Mouse (Mus musculus) lung, postnatal 10 days (tissue): ENCODE results near the gene Taf9b.
"Not testable (repeated sequence)": the region's sequence is repeated elsewhere in the genome, so short reads cannot be mapped to it uniquely, and the experiment has no call there.

Experiments
- DNase-seq: peaks from one replicate; pipeline ENCODE4 v3.0.0; 2021

The Taf9b gene

DNA sequence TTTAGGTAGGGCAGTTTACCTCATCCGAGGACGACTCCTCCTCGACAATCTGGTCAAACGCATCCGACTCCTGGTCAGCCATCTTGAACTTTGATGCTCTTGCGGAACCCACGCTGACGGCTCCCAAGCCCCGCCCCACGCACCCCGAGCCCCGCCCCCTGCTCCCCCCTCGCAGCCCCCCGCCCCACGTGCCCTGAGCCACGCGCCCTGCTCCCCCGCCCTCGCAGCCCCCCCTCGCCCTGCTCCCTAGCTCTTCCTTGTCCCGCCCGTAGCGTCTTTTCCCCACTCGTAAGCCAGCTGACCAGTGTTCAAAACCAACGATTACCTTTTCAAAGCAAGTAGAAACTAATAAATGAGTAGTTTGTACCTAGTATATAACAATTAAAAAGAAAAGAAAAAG is at the start of gene Taf9b:
Taf9b (minus strand) TSS at position 101 of the 400 bp plus-strand sequence.
- no peak for DNase-seq

- no peak for DNase-seq
Measured at GRCm38 (mm10) chrX:106255276-106255675, 34.3 kb upstream of the Taf9b start, which contains the start of gene Fnd3c2. Gene Fnd3c2 (minus strand): TSS chrX:106255376.

DNA sequence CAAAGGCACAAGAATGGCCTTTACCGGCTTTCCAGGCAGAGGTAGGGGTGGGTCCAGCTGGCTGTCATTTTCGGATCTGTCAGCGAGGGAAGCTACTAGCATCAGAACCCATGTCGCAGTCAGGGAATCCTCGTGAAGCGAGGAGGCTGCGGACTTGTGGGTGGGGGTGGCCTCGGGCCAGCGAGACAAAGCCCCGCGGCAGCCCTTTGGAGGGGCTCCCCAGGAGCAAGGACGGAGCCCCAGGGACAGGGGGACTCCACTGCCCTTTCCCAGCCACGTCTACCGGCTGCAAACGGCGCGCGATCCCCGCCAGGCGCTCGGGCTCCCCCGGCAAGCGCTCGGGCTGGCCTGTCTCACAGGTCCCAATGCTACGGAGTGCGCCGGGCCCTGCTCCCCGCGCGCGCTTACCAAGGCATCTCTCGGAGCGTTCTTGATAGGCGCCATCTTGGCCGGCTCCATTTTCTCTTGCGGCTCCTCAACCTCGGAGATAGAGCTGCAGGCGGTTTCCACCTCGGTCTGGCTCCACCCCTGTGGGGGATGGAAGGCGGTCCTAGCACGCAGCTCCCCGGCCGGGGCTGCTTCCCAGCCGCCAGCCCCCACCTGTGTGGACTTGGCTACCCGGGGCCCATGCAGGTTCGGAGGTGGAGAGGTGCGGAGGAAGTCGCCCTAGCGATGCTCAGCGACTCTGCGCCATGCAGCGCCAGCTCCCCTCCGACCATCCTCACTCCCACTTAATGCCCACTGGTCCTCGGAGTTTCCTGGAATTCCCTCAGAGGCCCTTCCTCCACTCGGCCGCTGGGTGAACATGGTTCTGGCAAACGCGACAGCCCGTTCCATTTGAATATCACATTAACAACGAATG is 1.6 kb downstream of the Taf9b start:
- DNase-seq: peak; percentile 84

DNA sequence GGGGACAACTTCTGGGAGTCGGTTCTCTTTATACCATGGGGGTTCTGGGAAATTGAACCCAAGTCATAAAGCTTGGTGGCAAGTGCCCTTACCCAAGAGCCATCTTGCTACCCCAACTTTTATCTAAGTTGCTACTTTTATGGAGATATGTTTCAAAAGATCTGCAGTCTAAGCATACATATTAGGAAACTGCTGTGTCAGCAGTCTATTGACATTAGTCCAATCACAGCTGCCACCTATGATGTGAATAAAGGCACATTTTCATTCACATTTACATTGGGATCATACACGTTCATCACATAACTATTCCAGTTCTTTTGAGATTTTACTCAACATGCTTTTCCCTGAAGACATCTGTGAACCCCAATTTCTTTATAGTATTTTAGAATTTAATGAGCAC is 11.9 kb downstream of the Taf9b start:
- DNase-seq: no peak

DNA sequence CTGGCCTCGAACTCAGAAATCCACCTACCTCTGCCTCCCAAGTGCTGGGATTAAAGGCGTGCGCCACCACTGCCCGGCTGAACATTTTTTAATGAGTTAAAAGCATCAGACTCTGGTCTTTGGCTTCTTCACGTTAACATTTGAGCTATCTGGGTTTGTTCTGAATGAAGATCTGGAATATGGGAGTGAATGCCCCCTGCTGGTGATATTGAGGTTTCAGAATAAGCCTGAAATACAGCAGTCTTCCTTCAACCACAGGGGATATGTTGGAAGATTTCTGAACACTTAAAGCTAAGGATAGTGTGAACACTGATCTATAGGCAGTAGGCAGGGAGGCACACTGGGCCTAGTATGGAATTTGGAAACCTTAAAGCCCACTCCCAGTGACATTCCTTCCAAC is 22.1 kb downstream of the Taf9b start:
- no peak for DNase-seq

DNA sequence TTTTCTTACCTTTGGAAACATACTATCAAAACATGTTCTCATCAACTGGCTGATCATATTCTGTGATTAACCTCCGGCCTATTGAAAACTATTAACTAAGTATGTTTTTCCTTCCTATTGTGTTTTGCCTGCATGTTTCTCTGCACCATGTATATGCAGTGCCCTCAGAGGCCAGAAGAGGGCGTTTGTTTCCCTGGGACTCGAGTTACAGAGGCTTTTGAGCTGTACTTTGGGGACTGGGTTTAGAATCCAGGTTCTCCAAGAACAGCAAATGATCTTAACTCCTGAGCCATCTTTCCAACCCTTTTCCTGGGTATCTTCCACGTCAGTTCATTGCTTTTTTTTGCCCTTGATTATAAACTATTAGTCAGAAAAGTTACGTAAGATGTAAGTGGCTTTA is 23.6 kb downstream of the Taf9b start:
- no peak for DNase-seq

DNA sequence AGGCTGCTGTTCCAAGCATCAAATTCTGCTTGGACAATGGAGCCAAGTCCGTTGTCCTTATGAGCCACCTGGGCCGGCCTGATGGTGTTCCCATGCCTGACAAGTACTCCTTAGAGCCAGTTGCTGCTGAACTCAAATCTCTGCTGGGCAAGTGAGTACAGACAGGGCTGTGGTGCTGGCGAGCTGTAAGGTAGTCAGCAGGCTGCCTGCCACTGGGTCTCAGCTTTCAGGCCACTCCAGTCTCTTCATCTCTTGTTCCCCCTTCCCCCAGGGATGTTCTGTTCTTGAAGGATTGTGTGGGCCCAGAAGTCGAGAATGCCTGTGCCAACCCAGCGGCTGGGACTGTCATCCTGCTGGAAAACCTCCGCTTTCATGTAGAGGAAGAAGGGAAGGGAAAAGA is 26.6 kb downstream of the Taf9b start:
- not testable (repeated sequence) for DNase-seq

- no peak for DNase-seq
Measured at GRCm38 (mm10) chrX:106190091-106190490, 30.9 kb downstream of the Taf9b start.

DNA sequence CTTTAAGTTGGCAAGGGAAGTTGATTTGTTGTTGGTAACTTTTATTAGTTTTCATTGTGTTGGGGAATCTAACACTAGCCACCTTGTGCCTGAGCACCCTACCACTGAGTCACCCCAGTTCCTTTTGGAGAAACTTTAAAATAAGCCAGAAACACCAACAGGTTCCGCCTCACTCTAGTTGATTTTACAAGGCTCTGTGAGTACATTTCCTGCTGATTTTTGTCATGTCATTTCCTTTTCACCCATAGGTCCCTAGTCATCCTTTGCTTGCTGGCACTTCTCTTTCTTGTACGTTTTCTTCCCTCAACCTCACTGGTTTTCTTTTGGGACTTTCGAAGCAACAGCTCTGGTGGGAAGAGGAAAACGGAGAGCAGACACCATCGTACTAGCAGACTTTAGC is 31.6 kb downstream of the Taf9b start:
- no peak for DNase-seq

DNA sequence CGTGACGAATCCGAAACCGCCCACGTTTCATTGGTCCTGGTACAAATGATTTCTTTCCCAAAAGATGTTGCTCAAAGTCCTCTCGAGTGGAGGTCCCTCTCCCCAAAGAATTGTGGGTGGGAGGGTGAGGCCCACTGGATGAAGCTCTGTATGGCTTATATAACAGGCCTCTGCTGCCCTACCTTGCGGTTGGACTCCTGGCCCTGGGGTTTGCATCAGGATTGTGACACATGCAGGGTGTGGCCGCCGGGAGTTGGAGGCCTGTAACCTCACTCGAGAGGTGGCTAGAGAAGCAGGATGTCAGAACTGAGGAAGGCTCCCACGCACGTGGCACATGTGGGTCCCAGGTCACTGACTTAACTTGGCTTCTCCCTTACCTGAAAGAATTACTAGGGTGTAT is 33.2 kb downstream of the Taf9b start:
- DNase-seq: peak; percentile 6

GRCm38 (mm10) chrX:106186713-106187649 is 34.0 kb downstream of the Taf9b start, which contains the start of gene Pgk1:
Gene Pgk1 (plus strand): TSS chrX:106187100.
- DNase-seq: peak; percentile 95

- DNase-seq: no peak
Measured at GRCm38 (mm10) chrX:106185706-106186105, 35.3 kb downstream of the Taf9b start.

DNA sequence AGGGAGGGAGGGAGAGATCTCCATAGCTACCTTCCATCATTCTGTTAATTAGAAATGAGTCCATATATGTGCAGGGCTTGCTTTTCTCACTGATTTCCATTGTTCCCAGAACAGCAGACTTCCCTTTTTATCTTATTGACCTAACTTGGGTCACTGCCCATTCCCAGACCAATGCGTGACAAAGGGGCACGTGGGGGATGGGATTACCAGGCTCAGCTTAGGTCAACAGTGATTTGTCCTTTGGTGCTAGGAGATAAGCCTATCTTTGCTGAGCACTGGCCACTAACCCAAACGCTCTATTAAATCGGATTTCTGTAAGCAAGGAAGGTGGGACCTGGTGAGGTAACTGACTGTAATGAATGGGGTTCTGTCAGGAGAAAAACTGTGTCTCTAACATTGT is 36.7 kb downstream of the Taf9b start:
- no peak for DNase-seq

GRCm38 (mm10) chrX:106176331-106176730 is 44.6 kb downstream of the Taf9b start:
- DNase-seq: no peak

DNA sequence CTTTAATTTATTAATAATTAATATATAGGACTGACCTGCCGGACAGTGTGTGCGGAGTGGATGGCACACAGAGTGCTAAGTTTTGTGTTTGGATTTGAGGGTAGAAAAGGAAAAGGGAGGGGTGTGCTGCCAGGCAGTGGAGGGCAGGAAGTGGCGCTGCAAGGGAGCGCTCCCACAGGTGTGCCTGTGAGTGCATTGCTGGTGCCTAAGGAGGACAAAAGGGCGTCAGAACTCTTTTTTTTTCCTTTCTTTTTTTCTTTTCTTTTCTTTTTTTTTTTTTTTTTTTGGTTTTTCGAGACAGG is 49.2 kb downstream of the Taf9b start:
- no peak for DNase-seq

DNA sequence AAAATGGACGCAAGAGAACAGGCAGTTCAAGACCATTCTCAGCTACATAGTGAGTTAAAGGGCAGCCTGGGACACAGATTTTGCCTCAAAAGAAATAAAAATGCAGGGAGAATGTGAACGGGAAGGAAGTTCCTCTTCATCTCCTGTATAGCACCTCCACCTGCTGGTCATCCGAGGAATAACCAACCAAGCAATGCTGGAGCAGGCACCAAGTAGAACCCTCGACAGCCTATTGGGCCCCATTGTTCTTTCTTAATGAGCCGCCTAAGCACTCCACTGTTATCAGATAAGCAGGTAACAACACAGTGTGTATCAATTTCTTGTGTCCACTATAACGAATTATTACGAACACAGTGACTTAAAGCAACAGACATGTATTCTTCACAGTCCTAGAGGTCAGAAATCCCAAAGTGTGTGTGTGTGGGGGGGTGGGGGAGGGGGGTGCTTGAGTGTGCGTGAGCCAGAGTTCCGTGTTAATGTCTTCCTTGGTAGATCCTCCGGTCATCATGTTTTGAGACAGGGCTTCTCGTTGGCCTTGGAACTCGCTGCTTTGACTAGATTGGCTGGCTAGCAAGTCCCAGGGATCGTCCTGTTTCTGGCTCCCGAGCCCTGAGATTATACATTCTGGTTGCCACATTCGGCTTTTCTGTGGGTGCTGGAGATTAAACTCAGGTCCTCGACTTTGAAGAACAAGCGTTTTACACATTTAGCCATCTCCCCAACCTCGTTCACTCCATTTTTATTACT is 49.7 kb downstream of the Taf9b start:
- DNase-seq: peak; percentile 86

GRCm38 (mm10) chrX:106165089-106165488 is 55.9 kb downstream of the Taf9b start:
- no peak for DNase-seq

- DNase-seq: no peak
Measured at GRCm38 (mm10) chrX:106164555-106164954, 56.4 kb downstream of the Taf9b start.

- DNase-seq: peak; percentile 7
Measured at GRCm38 (mm10) chrX:106163995-106164394, 57.0 kb downstream of the Taf9b start.
